Mouse (Mus musculus): ENCODE data around the gene Cenpo. TPM values are rescaled to one million over a fixed set of nuclear protein-coding genes. Genes with fewer than 3 reads are reported as not detected.

The Cenpo gene
- 4.0 and 4.3 TPM in 2 replicates for polyA plus RNA-seq (2012)

DNA sequence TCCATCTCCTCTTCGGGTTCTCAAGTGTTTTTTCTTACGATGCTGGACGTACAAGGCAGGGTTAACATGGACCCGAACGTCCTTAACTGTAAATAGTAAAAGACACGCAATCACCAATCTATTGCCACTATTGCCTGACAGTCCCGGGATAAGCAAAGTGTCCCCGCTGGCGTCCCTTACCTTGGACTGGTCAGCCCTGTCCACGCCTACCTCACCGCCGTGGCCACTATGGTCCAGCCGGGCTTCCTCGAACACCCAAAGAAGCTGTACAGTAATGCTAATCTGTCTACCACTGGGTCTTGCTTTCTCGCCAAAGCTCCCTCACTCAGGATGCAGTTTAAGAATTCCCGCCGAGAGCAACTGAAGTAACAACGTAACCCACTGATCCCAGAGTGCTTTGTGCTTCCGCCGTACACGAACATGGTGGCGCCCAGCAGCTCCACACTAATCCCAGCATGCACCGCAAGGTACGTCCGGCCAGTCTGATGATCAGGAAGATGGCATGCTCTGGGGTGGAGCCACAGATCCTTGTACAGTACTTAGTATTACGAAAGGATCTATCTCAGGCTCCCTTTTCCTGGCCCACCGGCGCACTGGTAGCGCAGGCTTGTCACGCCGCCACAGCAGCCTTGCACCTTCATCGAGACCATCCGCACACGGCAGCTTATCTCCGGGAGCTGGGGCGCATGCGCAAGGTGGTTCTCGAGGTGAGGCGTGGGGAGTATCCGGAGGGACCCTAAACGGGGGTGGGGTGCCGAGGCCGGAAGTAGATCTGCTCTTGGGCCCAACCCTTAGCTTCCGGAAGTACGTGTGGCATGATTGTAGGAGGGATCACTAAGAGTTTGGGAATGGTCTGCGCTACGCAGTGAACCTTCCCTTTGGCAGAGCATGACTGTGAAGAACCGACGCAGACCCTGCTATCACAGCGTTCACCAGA lies at the start of gene Cenpo, which contains the start of gene Ptrhd1:
Gene Cenpo, minus strand, starts transcription at position 723 of the 937 bp plus-strand sequence.
Gene Ptrhd1, plus strand, starts transcription at position 456 of the 937 bp plus-strand sequence.

Other genes starting within 250 kb of the Cenpo start
- gene Efr3b, start 195.4 kb downstream of the Cenpo start, polyA plus RNA-seq (2012): 0.19 and 0.73 TPM in 2 replicates
- 6.5 and 7.9 TPM in 2 replicates for gene Dnajc27, start 151.7 kb downstream of the Cenpo start, polyA plus RNA-seq (2012)
- gene Adcy3, start 101.2 kb downstream of the Cenpo start, polyA plus RNA-seq (2012): 2.7 and 3.5 TPM in 2 replicates
- gene Ptrhd1, start 267 bp downstream of the Cenpo start, polyA plus RNA-seq (2012): 4.7 and 4.8 TPM in 2 replicates
- 5.4 and 6.2 TPM in 2 replicates for gene Ncoa1, start 242.9 kb upstream of the Cenpo start, polyA plus RNA-seq (2012)